Mouse (Mus musculus): ENCODE measurements at regions not wholly inside any gene's neighbourhood (a gene's known extent, or its start where the extent isn't known, plus 50 kb on each side); places are given as distances from the start of the nearest gene placed in this dataset.

GRCm38 (mm10) chr15:70489548-70489947 is 3344.8 kb upstream of the Gm6569 start:
- no peak for TF ChIP-seq CTCF (IDR thresholded peaks at IDR 0.05)
- TF ChIP-seq EP300 (IDR thresholded peaks at IDR 0.05) = no peak
